Mouse (Mus musculus): ENCODE data around the gene Tnni3k.

- no peak for TF ChIP-seq CTCF (IDR thresholded peaks at IDR 0.05; ENCODE audit: borderline replicate concordance, extremely low read depth, insufficient read depth, insufficient read length)
- no peak for TF ChIP-seq POLR2A (IDR thresholded peaks at IDR 0.05; ENCODE audit: borderline replicate concordance, extremely low read depth, insufficient read depth, insufficient read length, poor library complexity, severe bottlenecking)
These were observed 202.9 kb downstream of the Tnni3k start for GRCm38 (mm10) chr3:154852281-154852680.

Data from brain, embryonic 14.5 days (tissue).